Mouse (Mus musculus) heart, adult 2 months (tissue): Measurements from ENCODE around the gene Chaf1b.

ENCODE experiments used
- CTCF ChIP-seq: fragments of 200-600 bp; IDR thresholded peaks from 2 replicates; pipeline ENCODE4 v1.8.1; 2022; ENCODE audit warnings: antibody characterized with exemption, mild to moderate bottlenecking, moderate library complexity
- POLR2A ChIP-seq: fragments of 200-500 bp; IDR thresholded peaks from 2 replicates; pipeline ENCODE4 v1.6.1; 2011; ENCODE audit warnings: mild to moderate bottlenecking, low read depth, low read length, control low read depth; ENCODE audit not compliant: insufficient read depth

DNA sequence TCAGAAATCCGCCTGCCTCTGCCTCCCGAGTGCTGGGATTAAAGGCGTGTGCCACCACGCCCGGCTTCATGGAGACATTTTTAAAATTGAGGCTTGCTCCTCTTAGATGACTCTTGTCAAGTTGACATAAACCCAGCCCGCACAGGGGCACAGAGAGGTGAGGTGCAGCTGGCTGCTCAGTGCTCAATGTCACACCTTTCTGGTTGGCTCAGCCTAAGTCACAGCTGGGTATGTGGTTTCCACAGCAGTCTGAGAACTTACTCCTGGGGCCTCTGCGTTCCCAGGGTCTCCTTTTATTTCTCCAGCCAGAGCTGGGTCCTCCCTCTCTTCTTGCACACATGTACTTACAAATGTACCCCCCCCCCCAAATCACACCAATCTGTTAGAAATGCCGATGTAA, 24.5 kb downstream of the Chaf1b start:
- no peak for TF ChIP-seq POLR2A
- TF ChIP-seq CTCF = no peak
